Mouse (Mus musculus): Measurements from ENCODE around the gene Mef2c.

Mef2c gene

DNA sequence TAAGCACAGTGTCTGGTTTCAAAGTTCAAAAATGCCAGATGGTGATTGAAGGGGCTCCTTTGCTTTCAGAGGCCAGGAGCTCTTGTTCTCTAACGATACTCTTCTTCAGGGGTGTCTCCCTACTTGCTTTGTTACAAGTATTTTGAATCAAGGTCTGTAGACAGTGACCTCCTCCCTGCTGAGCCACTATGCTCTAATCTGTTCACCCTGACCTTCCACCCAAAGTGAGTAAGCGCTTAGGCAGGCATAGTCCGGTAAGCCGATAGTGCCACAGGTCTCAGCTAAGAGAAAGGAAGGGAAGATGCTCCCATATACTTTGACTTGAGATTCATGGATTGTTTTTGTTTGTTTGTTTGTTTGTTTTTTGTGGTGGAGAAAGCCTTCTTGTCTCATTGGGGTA is 69.5 kb downstream of the Mef2c start:
- no peak for DNase-seq (ENCODE audit: low spot score)

DNA sequence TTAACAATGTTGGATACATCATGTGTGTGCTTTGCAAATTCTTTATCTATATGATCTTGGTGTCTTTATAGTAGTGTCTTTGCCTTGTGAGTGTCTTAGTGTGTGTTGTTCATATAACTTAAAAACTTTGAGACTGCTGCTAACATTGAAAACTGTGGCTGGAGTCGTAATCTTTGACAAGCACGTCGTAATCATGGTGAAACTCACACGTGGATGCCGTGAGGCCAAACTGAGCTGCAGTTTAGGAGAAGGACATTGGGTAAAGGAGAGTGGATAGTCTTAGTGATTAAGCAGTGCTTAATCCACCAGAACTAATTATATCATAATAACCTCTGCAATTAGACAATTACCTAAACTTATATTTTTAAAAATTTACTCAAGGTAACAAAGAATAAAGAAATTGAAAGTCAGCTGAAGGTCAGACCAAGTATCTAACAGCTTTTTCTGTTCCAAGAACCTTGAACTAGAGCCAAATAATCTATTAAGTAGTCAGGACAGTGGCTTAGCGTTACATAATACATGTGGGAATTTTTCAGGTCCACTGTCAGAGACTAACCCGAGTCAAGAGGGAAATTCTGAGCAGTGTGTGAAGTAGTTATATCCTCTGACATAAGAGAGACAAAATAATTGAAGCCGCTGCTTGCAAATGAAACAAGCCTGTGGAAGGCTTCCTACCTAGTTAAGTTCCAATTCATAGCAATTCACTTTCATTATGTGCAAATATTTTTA is 70.2 kb downstream of the Mef2c start:
- no peak for DNase-seq (ENCODE audit: low spot score)

DNA sequence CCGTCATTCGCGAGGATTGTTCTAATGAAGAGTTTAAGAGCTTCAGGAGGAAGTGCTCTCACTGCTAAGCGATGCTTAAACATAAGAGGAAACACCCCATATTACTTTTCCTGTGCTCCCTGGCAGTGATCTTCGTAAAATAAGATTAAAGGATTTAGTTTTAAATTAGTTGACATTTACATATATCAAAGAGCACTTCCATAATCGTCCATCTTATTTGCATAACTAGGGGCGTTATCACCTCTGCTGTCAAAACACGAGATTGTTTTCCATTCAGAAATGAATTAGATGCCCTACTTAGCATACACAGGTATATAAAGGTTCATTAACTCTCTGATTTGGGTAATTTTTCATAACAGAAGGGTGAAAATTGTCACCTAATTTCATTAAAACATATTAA is 71.0 kb downstream of the Mef2c start:
- no peak for DNase-seq (ENCODE audit: low spot score)

DNA sequence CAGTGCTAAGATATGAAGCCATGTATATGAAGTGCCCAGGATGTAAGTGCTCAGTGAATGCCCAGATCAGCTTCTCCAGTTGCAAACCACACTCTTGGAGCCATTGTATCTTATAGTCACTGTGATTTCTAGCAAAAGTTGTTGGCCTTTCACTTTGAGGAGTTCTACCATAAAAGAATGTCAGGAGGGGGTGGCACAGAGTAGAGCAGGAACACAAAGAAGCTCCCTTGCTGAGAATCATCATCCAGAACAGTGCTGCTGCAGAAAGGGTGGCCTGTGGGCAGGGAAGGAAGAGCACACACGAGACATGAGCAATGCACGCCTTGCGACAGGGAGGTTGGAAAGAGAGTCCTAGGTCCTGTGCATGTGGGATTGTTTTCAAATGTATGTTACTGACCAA is 75.6 kb downstream of the Mef2c start:
- no peak for DNase-seq (ENCODE audit: low spot score)

DNA sequence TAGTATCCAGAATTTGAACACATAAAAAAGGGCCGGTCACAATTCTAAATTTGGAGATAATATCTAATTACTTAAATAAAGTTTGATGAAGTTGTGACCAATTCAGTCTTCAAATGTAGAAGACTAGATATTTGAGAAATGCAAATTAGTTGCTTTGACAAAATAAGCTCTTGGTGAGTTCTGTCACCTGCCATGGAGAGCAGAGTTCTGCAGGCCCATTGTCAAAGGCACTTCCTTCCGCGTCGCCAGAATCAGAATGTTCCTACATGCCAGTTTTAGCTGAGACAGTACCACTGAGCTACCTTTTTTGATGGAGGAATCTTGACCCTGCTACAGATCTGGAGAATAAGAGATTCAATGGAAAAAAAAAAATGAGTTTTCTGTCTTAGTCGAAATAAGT is 77.0 kb downstream of the Mef2c start:
- DNase-seq (ENCODE audit: low spot score): no peak

DNA sequence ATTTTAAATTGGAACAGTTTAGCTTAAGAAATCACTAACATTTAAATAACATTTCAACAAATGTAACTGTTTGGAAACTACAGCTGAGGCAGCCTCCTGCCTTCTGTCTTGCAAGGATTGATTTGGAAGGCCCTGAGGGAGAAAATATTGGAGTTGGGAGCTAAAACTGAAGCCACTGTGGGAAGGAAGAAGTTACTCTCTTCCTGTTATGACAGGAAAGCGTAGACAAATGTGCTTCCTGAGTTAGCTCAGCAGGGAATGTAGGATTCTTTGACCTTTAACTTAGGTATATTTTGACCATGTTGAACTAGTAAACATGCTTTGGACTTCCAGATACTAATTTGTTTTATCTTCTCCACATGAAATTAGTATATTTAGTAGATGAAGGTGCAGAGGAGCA is 78.7 kb downstream of the Mef2c start:
- DNase-seq (ENCODE audit: low spot score): no peak

DNA sequence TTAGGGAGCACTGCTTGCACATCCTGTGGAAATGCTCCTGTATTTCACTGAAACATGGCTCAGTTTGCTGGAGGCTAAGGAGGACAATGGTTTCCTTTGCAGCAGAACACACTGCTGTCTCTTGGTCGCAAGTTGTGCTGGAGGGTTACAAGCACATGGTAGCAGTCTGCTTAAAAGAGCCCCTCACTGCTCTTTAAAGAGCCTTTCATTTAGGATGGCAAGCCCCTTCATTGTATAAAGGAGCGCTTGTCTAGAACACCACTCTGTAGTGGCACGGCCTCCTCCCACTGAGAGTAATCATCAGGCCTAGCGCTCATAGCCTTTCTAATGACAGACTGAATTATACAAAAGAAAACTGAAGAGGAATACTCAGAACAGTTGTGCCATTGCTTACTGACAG is 80.0 kb downstream of the Mef2c start:
- DNase-seq (ENCODE audit: low spot score): no peak

DNA sequence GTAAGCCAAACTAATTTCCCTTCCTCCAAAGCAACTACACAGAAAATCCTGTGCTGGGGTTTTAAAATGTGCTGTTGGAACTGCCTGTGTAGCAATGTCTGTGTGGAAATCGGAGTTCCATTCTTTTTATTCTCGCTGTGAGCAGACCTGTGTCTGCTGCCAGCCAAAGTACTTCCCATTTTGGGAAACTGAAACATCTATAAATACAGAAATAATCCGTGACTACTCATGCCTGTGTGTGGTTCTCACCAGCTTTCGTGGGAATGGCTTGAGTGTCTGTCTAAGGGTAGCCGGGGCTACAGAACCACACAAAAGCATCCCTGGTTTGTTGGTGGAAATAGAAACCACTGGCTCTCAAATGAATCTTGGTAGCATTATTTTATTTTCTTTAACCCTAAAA is 81.5 kb downstream of the Mef2c start:
- DNase-seq (ENCODE audit: low spot score): no peak

DNA sequence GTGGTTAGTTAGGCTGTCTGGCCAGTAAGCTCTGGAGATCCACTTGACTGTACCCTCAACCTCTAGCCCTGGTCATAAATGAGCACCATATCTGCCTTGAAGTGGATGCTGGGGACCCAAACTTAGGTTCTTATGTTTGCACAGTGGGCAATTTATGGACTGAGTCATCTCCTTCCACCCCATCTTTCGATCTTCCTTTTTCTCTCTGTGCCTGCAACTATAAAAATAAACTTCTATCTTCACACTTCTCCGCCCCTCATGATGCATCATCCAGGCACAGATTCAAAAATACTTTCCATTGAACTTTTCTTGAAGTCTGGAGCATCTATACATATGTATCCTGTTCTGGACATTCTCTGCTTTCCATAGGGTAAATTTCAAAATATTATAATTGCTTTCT is 84.4 kb downstream of the Mef2c start:
- DNase-seq (ENCODE audit: low spot score): no peak

DNA sequence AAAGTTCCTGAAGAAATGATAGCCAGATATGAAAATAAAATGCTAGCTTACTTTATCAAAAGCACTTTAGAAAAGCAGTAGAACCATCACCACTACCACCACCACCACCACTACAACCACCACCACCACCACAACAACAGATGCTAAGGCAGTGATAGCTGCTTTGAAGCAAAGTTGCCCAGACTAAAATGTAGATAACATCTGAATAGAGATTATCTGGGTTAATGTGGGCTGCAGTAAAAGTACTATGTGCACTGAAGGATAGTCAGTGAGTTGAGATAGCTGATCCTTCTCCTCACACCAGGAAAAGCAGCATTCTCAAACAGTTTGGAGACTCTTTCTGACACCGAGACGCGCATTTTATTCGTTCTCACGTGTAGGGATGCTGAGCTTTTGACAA is 87.1 kb downstream of the Mef2c start:
- no peak for DNase-seq (ENCODE audit: low spot score)

DNA sequence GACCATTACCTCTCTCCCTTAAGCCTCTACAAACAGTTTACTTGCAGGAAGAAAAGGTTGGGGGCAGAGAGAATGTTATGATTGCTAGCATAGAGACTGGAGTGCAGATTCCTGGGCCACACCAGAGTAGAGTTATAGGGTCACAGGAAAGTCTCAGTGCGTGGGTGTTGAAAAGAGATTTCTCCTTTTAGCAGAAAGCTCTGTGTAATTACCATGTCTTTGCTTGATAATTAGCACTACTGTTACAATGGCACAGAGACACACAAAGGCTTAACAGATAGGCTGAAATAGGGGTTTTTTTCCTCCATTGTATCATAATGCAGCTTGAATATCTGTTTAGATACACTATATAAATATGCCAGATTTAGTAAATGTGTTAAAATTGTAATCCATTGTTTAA is 91.6 kb downstream of the Mef2c start:
- DNase-seq (ENCODE audit: low spot score): no peak

DNA sequence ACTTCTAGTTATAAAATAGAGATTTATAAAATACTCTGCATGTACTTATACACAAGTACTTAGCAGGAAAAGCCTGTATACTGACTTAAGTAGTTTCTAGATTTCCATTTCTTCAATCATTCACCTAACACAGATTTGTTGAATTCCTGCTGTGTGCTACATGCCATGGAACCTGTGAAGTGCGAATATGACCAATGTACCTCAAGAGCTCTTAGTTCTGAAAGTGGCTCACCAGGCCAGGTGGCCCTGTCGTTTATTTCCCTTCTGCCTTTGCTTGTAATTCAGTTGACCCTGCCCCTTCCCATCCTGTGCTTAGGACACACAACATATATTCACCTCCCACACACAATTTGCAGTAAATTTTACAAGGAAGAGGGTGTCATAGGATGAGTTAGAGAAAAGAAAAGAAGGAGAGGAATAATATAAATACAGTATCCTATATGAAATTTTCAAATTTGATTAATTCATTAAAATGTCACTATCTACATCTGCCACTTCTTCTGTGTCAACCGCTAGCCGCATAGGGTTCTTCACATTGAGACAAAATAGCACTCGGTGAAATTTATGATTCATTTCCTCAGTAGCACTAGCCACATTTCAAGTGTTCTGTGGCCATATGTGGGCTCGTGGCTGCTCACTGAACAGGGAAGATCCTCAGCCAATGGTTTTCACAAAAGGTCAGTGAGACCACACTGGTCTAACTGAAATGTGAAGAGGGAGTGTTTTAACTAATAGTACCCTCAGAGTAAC is 93.3 kb downstream of the Mef2c start:
- no peak for DNase-seq (ENCODE audit: low spot score)

DNA sequence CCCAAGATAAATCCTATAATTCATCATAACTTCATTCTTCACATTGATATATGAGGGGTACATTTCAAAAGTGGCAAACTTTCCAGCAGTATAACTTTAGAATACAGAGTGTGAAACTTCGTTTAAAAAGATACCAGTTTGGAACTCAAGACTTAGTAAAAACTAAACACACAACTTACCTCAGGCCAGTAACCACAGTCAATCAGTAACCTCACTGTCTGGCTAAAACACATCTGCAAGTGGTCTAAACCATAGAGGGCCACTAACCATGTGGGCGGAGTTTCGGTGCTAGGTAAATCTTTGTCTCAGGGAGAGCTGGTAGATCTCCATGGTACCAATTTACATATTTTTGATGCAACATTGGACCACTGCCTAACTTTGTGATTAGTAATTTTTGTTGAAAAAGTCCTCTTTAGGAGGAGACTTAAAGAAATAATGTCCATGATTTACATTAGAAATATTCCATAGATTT is 93.9 kb downstream of the Mef2c start:
- DNase-seq (ENCODE audit: low spot score): no peak

DNA sequence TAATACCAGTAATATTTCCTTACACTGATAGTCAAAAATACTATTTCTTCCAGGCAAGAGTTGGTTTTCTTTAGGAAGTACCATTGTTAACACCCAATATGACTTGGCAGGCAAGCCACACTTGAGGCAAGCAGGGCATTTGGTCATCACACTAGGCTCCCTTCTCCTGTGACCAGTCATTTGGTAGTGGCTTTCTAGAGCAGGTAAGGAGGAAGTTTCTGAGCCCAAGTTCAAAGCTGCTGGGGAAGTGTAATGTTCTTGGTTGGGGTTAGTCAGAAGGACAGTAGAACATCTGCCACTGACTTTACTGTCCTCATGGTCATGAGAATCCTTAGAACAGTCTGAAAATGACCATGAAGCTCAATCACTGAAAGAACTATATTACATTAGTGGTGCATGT is 96.5 kb downstream of the Mef2c start:
- no peak for DNase-seq (ENCODE audit: low spot score)

DNA sequence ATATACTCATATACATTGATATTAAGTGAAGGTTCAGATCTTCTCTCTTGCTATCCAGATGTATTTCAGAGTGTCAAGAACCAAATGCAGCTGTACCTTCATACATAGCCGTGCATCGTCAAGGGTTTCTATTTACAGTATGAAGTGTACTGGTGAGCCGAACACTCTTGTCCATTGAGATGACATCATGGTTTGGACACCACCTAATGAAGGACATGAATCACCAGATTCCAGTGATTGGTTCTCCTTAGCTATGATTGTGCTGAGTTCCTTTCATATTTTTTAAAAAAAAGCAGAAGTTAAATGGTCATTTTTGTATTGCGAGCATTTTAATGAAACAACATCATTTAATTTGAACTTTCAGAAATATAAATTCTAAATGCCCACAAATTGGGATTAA is 97.9 kb downstream of the Mef2c start:
- DNase-seq (ENCODE audit: low spot score): no peak

DNA sequence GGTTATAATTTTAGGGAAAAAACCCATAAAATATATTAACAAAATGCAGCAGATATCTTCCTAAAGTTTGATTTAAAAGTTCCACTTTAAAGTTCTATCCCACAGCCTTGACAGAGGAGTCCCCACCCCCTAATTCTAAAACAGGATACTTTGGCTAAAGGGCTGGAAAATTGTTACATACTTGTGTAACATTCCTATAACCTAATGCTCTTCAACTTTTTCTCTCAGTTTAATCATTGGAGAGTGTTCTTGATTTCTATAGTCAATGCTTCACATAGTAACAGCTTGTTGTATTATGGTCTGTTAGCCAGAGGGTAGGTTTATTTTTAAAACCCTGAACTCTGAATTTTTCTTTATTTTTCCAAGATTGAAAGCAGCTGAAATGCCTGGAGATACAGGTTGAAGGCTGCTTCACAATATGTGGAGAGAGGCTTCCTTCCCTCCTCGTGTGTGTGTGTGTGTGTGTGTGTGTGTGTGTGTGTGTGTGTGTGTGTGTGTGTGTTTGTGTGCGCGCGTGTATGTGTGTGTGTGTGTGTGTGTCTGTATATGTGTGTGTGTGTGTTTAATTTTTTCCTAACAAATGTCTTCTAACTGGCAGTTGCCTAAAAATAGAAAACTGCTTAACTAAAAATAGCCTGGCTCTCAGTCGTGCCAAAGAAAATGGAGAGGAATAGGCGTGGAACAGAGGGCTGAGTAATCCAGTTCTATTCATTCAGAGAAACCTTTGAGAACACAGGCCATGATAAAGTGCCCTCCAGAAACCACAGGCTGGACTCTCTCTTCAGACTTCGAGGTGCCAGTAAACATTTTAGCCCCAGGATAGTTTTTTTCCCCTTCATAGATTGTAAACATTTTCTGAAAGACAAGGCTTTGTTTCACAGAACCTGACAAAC is 99.8 kb downstream of the Mef2c start:
- no peak for DNase-seq (ENCODE audit: low spot score)

DNA sequence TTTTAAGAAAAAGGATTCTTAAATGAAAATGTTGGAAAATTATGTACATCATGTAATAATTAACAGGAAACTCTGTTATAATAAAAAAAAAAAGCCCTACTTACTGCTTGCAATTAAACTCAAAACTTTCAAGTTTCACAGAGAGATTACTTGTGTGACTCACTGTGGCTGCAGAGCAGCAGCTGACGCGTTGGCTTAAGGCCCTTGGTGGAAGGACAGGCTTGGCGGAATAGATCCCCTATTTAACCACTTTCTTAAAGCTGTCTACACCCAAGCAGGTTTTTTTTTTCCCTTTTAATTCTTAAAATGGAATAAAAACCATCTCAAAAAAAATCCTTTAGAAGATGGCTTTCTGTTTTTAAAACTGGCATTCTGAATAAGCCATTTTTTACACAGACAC is 100.5 kb downstream of the Mef2c start:
- DNase-seq (ENCODE audit: low spot score): no peak

DNA sequence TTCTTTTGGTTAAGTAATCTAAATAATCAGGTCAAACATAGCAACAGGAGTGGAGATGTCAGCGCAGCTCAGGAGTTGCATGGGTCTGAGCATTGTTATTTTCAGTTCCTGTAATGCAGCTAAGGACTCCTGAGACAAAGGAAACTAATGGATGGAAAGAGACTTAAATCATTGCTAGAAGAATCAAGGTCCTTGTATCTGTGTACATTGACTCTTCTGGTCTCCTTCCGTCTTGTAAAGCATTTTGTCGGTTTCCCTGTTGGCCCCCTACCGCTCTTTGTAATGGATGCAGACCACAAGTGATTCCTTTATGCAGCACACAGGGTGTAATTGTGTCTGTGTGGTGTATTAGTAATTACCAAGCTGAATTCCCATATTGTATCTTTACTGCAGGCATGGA is 101.0 kb downstream of the Mef2c start:
- no peak for DNase-seq (ENCODE audit: low spot score)

DNA sequence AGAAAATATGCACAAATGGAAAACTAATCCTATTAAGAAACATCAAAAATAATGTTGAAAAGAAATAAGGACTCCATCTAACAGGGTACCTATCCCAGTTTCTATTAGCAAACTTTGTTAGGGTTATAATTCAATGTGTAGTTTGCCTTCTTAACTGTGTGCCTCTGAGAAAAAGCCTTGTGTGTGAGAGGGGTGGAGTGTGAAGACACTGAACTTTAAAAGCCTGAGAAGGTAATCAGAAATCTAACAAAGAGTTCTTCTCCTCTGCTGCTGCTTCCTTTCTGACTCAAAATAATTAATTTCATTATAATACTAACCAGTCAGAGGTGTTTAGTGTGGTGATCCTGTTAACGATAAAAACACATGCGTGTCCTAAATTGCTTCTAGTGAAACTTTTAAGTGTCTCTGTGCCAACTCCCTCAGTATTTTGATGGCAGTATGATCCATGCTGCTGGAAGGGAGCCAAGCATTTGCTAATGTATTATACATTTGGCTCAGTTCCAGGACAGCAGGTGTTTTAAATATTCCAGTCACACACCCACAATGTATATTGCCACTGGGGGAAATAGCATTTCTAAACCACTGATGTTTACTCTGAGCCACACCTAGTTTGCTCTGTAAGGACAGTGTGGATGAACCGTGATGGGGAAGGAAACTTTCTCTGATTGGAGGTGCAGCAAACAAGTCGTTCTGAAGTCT is 104.2 kb downstream of the Mef2c start:
- no peak for DNase-seq (ENCODE audit: low spot score)

DNA sequence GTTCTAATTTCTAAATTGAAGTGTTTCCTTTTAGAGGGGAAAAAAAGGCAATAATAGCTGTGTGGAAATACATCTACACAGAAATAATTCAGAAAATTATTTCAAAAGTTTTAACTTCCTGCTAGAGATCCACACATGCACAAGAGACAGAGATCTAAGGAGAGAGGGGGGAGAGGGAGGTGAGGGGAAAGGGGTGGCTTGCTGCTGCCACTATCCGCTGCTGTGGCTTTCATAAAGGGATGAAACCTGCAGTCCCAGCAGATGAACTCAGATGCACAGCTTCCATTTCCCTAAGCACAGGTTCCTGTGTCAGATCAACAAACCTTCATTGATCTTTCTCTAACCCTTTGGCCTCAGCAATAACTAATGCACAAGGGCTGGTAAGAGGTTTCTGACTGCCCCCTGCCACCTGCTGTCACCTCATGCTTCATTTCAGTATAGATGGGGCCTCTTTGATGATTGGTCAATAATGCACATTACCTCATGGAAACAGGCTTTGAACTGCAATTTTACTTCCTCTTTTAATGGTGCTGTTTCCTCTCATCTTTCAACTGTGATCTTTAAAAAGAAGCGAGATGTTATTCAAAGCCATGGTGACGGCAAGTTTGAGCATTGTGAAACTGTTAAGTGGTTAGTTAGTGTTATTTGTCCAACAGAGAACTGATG is 105.2 kb downstream of the Mef2c start:
- no peak for DNase-seq (ENCODE audit: low spot score)

DNA sequence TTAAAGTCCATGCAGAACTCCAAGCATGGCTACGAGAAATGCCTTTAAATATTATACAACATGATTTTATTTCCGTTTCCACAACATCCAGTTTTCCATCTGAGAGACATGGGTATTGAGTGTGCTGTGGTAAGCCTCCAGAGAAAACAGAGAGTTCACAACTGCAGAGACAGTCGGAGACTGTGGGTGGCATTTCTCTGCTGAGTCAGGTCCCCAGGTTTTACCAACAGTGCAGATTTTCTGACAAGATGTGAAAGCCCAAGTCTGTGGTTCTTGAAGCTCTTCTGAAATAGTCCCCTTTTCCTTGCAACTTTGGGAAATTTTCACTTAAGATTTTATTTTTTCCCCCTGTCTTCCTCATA is 105.7 kb downstream of the Mef2c start:
- DNase-seq (ENCODE audit: low spot score): no peak

DNA sequence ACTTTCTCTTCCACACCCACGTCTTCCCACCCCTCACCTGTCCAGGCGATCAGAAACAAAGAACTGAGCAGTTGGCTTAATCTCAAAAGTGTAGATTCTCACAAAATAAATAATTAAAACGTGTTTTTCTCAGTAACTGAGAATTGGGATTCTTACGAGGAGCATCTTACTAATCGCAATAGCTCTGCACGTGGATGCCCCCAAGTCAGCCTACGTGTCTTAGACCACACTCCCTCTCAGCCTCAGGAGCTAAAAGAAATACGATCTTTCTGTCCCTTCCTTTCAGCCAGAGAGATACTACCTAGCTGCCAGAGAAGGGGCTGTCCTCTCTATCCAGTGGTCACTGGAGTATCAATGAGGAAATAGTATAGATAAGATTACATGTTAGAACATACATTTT is 106.3 kb downstream of the Mef2c start:
- DNase-seq (ENCODE audit: low spot score): no peak

All from ovary, postnatal 14 days (tissue).